Mouse (Mus musculus): ENCODE measurements around the gene Dusp10.

The Dusp10 gene

GRCm38 (mm10) chr1:184048675-184049418, 35.7 kb downstream of the Dusp10 start:
- in situ Hi-C loops (cut with MboI; ENCODE audit: low pct_unique_long_range_greater_than_20kb in 1 of 2, low sequenced_read_pairs in 2 of 2, unreplicated experiment in 1 of 2) = no loop called here

- in situ Hi-C loops (cut with MboI; ENCODE audit: low pct_unique_long_range_greater_than_20kb in 1 of 2, low sequenced_read_pairs in 2 of 2, unreplicated experiment in 1 of 2) = no loop called here
Observed at GRCm38 (mm10) chr1:184051286-184051685, 38.2 kb downstream of the Dusp10 start.

- in situ Hi-C loops (cut with MboI; ENCODE audit: low pct_unique_long_range_greater_than_20kb in 1 of 2, low sequenced_read_pairs in 2 of 2, unreplicated experiment in 1 of 2) = no loop called here
Observed at GRCm38 (mm10) chr1:184051824-184052223, 38.7 kb downstream of the Dusp10 start.

- in situ Hi-C loops (cut with MboI; ENCODE audit: low pct_unique_long_range_greater_than_20kb in 1 of 2, low sequenced_read_pairs in 2 of 2, unreplicated experiment in 1 of 2) = no loop called here
Observed at GRCm38 (mm10) chr1:184052331-184052730, 39.2 kb downstream of the Dusp10 start.

- in situ Hi-C loops (cut with MboI; ENCODE audit: low pct_unique_long_range_greater_than_20kb in 1 of 2, low sequenced_read_pairs in 2 of 2, unreplicated experiment in 1 of 2) = no loop called here
Observed at GRCm38 (mm10) chr1:184053141-184053540, 40.0 kb downstream of the Dusp10 start.

- in situ Hi-C loops (cut with MboI; ENCODE audit: low pct_unique_long_range_greater_than_20kb in 1 of 2, low sequenced_read_pairs in 2 of 2, unreplicated experiment in 1 of 2) = no loop called here
Observed at GRCm38 (mm10) chr1:184053711-184054110, 40.6 kb downstream of the Dusp10 start.

GRCm38 (mm10) chr1:184054176-184054575, 41.1 kb downstream of the Dusp10 start:
- in situ Hi-C loops (cut with MboI; ENCODE audit: low pct_unique_long_range_greater_than_20kb in 1 of 2, low sequenced_read_pairs in 2 of 2, unreplicated experiment in 1 of 2) = no loop called here

- in situ Hi-C loops (cut with MboI; ENCODE audit: low pct_unique_long_range_greater_than_20kb in 1 of 2, low sequenced_read_pairs in 2 of 2, unreplicated experiment in 1 of 2) = no loop called here
Observed at GRCm38 (mm10) chr1:184058206-184058605, 45.1 kb downstream of the Dusp10 start.

- in situ Hi-C loops (cut with MboI; ENCODE audit: low pct_unique_long_range_greater_than_20kb in 1 of 2, low sequenced_read_pairs in 2 of 2, unreplicated experiment in 1 of 2) = no loop called here
Observed at GRCm38 (mm10) chr1:184059814-184060213, 46.7 kb downstream of the Dusp10 start.

GRCm38 (mm10) chr1:184060381-184060780, 47.3 kb downstream of the Dusp10 start:
- in situ Hi-C loops (cut with MboI; ENCODE audit: low pct_unique_long_range_greater_than_20kb in 1 of 2, low sequenced_read_pairs in 2 of 2, unreplicated experiment in 1 of 2) = no loop called here

- in situ Hi-C loops (cut with MboI; ENCODE audit: low pct_unique_long_range_greater_than_20kb in 1 of 2, low sequenced_read_pairs in 2 of 2, unreplicated experiment in 1 of 2) = no loop called here
Observed at GRCm38 (mm10) chr1:184060828-184061734, 48.0 kb downstream of the Dusp10 start.

- in situ Hi-C loops (cut with MboI; ENCODE audit: low pct_unique_long_range_greater_than_20kb in 1 of 2, low sequenced_read_pairs in 2 of 2, unreplicated experiment in 1 of 2) = no loop called here
Observed at GRCm38 (mm10) chr1:184061901-184062300, 48.8 kb downstream of the Dusp10 start.

- in situ Hi-C loops (cut with MboI; ENCODE audit: low pct_unique_long_range_greater_than_20kb in 1 of 2, low sequenced_read_pairs in 2 of 2, unreplicated experiment in 1 of 2) = no loop called here
Observed at GRCm38 (mm10) chr1:184064306-184064705, 51.2 kb downstream of the Dusp10 start.

- in situ Hi-C loops (cut with MboI; ENCODE audit: low pct_unique_long_range_greater_than_20kb in 1 of 2, low sequenced_read_pairs in 2 of 2, unreplicated experiment in 1 of 2) = no loop called here
Observed at GRCm38 (mm10) chr1:184065589-184066361, 52.7 kb downstream of the Dusp10 start.

GRCm38 (mm10) chr1:184066460-184067287, 53.6 kb downstream of the Dusp10 start:
- in situ Hi-C loops (cut with MboI; ENCODE audit: low pct_unique_long_range_greater_than_20kb in 1 of 2, low sequenced_read_pairs in 2 of 2, unreplicated experiment in 1 of 2) = no loop called here

GRCm38 (mm10) chr1:184067704-184068558, 54.8 kb downstream of the Dusp10 start:
- in situ Hi-C loops (cut with MboI; ENCODE audit: low pct_unique_long_range_greater_than_20kb in 1 of 2, low sequenced_read_pairs in 2 of 2, unreplicated experiment in 1 of 2) = no loop called here

GRCm38 (mm10) chr1:184068971-184069370, 55.9 kb downstream of the Dusp10 start:
- in situ Hi-C loops (cut with MboI; ENCODE audit: low pct_unique_long_range_greater_than_20kb in 1 of 2, low sequenced_read_pairs in 2 of 2, unreplicated experiment in 1 of 2) = no loop called here

All from mouse embryonic stem cell (cell line).